Mouse (Mus musculus): ENCODE results near the gene Vmn2r20.
A peak's percentile ranks its signal among the peaks of the same experiment; 100 is the strongest.
"Not testable (repeated sequence)": the region's sequence is repeated elsewhere in the genome, so short reads cannot be mapped to it uniquely, and the experiment has no call there.

Vmn2r20 gene

GRCm38 (mm10) chr6:123418016-123418415, at the start of gene Vmn2r20:
Gene Vmn2r20 (minus strand): TSS chr6:123418116.
- DNase-seq: not testable (repeated sequence)

- DNase-seq: not testable (repeated sequence)
Measured at GRCm38 (mm10) chr6:123424413-123424812, 6.5 kb upstream of the Vmn2r20 start.

GRCm38 (mm10) chr6:123406918-123407665, 10.8 kb downstream of the Vmn2r20 start:
- not testable (repeated sequence) for DNase-seq

- DNase-seq: not testable (repeated sequence)
Measured at GRCm38 (mm10) chr6:123388824-123389223, 29.1 kb downstream of the Vmn2r20 start.

GRCm38 (mm10) chr6:123346141-123346540, 71.8 kb downstream of the Vmn2r20 start:
- no peak for DNase-seq

- peak; percentile 0 to 1 for DNase-seq
Measured at GRCm38 (mm10) chr6:123340093-123340492, 77.8 kb downstream of the Vmn2r20 start.

GRCm38 (mm10) chr6:123332503-123332902, 85.4 kb downstream of the Vmn2r20 start:
- DNase-seq: no peak

Measured in cerebellum, postnatal 10 days (tissue).